In the genomic region with DNA sequence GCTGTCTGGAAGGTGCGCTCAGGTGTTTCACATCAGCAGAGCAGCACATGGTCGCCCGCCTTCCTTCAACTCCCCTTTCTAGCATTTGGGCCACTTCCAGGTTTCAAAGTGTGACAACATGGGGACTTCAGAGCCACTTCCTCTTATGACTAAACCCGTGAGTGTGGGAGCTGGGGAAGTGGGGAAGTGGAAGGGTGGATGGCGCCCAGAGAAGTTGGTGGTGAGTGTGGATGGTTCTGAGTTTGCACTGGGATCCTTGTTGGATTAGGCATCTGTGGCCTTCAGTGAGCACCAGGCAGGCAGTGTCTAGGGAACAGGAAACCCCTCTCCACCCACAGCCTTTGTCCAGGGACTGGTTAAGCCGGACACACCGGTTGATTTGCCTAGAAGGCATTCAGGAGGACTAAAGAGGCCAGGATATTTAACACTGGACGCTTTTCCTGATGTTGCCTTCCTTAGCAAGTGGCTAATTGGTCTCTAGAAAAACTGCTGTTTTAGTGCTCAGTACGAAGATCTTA, we compare ENCODE assay signal across 9 mouse cellular contexts. TPM values are rescaled to one million over a fixed set of nuclear protein-coding genes. Genes with fewer than 3 reads are reported as not detected.
DNase-seq lines count a peak whose midpoint lies in the region; ATAC-seq and TF ChIP-seq lines count a peak whose summit lies in the region.
"Had no signal": no experiment of that assay in that cellular context is flagged by ENCODE, and none has a peak within 500 bp of the region (broad histone marks: within the 10 kb centered on the region; RNA-seq: fewer than 3 reads in every experiment).

No protein-coding gene starts in this region.

- TF ChIP-seq EP300 in heart, adult 2 months (IDR thresholded peaks at IDR 0.05; ENCODE audit: insufficient read depth, low read depth, low read length) = 0 out of 2 replicates have a peak, but pooled peaks have one; percentile 45

- H3K4me1 ChIP-seq in heart, adult 2 months (ENCODE audit: control insufficient read depth, insufficient read depth, low read length) = peaks cover 30% of the 10 kb centered on the region
- H3K4me1 ChIP-seq in heart, embryonic 11.5 days (ENCODE audit: control insufficient read depth, insufficient read depth, low read length) = peaks cover 28% of the 10 kb centered on the region
- peaks cover 11% of the 10 kb centered on the region; the same call in 1 of the 2 replicates for H3K4me1 ChIP-seq in forebrain, embryonic 16.5 days (replicated peaks; ENCODE audit: control insufficient read depth, insufficient read depth, low read length)

- H3K36me3 ChIP-seq in heart, adult 2 months (ENCODE audit: control insufficient read depth, insufficient read depth, low read length) = peaks cover 6% of the 10 kb centered on the region
- H3K36me3 ChIP-seq in heart, embryonic 11.5 days (ENCODE audit: control insufficient read depth, insufficient read depth, low read length) = no peaks in the 10 kb centered on the region
- H3K36me3 ChIP-seq in forebrain, embryonic 16.5 days (ENCODE audit: control insufficient read depth, insufficient read depth) = no peaks in the 10 kb centered on the region

- H3K27ac ChIP-seq in heart, adult 2 months = peak overlapping the region; percentile 72
- no peak overlapping the region for H3K27ac ChIP-seq in heart, embryonic 11.5 days (ENCODE audit: low read depth, low read length)
- H3K27ac ChIP-seq in forebrain, embryonic 16.5 days (ENCODE audit: low read length) = no peak overlapping the region
- H3K27ac ChIP-seq: limb, embryonic 15.5 days had no signal

- TF ChIP-seq POLR2A in heart, adult 2 months (IDR thresholded peaks at IDR 0.05; ENCODE audit: insufficient read depth, low read depth, low read length) = no peak

- ATAC-seq in heart, embryonic 11.5 days (replicated peaks; ENCODE audit: insufficient number of reproducible peaks, low FRiP score, low TSS enrichment) = no peak
- ATAC-seq in hematopoietic stem cell, adult 5-6 weeks (replicated peaks in 1 of 2; ENCODE audit: insufficient read depth in 1 of 2, low FRiP score in 2 of 2, low TSS enrichment in 1 of 2, low read depth in 1 of 2, poor library complexity in 2 of 2, severe bottlenecking in 2 of 2) = peak; percentile 57 to 77; a peak in 3 of 4 replicates
- ATAC-seq in forebrain, embryonic 16.5 days = no peak
- ATAC-seq in CD4-positive, CD25-positive, alpha-beta regulatory T cell, adult 4 months = no peak

- no peak overlapping the region for H3K4me3 ChIP-seq in heart, adult 2 months
- H3K4me3 ChIP-seq in heart, embryonic 11.5 days (ENCODE audit: low read depth, low read length) = no peak overlapping the region
- H3K4me3 ChIP-seq in forebrain, embryonic 16.5 days (replicated peaks; ENCODE audit: low read length) = no peak overlapping the region
- H3K4me3 ChIP-seq: limb, embryonic 15.5 days had no signal

- TF ChIP-seq CTCF in heart, adult 2 months (IDR thresholded peaks at IDR 0.05) = no peak

- no peaks in the 10 kb centered on the region for H3K27me3 ChIP-seq in heart, adult 2 months (ENCODE audit: control insufficient read depth, insufficient read depth, low read length)
- no peaks in the 10 kb centered on the region for H3K27me3 ChIP-seq in heart, embryonic 11.5 days (ENCODE audit: control insufficient read depth, insufficient read depth, low read length)
- H3K27me3 ChIP-seq in forebrain, embryonic 16.5 days (replicated peaks; ENCODE audit: control insufficient read depth, insufficient read depth, low read length) = no peaks in the 10 kb centered on the region
- H3K27me3 ChIP-seq: limb, embryonic 15.5 days had no signal

- intact Hi-C loops in heart, adult 2 months (cut with DNase I) = loop anchor here (1.0 to 5.0 kb wide), 2 partner anchors 53 to 57 kb away; a partner anchor contains a TSS

- peak; percentile 41 to 51 for DNase-seq in heart, adult 2 months
- peak; percentile 20 for DNase-seq in MEL-GATA-1-ER (ENCODE audit: extremely low read depth, low read depth)
- DNase-seq in lung, postnatal 25 days (ENCODE audit: low spot score) = peak; percentile 64
- no peak for DNase-seq in gastrocnemius, postnatal 10 days

- no peak overlapping the region for H3K9ac ChIP-seq in heart, adult 2 months (ENCODE audit: low read depth, low read length)
- no peak overlapping the region for H3K9ac ChIP-seq in heart, embryonic 11.5 days (ENCODE audit: low read depth, low read length)
- H3K9ac ChIP-seq in forebrain, embryonic 16.5 days (replicated peaks; ENCODE audit: low read depth, low read length) = no peak overlapping the region
- H3K9ac ChIP-seq: limb, embryonic 15.5 days had no signal

- no peaks in the 10 kb centered on the region for H3K79me2 ChIP-seq in heart, adult 2 months (replicated peaks; ENCODE audit: control insufficient read depth, insufficient read depth, low read length)

- 49% methylated on average over 9 of the region's 9 CpGs for WGBS in heart, adult 2 months
- 62% methylated on average over 9 of the region's 9 CpGs for WGBS in heart, embryonic 11.5 days (ENCODE audit: insufficient replicate concordance)
- 49% methylated on average over 9 of the region's 9 CpGs for WGBS in forebrain, embryonic 16.5 days

- H3K9me3 ChIP-seq in heart, embryonic 11.5 days (replicated peaks; ENCODE audit: control insufficient read depth, low read length) = no peaks in the 10 kb centered on the region
- no peaks in the 10 kb centered on the region for H3K9me3 ChIP-seq in forebrain, embryonic 16.5 days (ENCODE audit: control insufficient read depth, low read length)
- H3K9me3 ChIP-seq: limb, embryonic 15.5 days had no signal

- H3K4me2 ChIP-seq in heart, embryonic 11.5 days = no peak overlapping the region
- H3K4me2 ChIP-seq in forebrain, embryonic 16.5 days (ENCODE audit: low read length) = no peak overlapping the region
- H3K4me2 ChIP-seq: limb, embryonic 15.5 days had no signal

RNA-seq across cellular contexts. Expression of a gene that starts 53.2 kb away (rescaled TPM):
- total RNA-seq in heart, adult 2 months (2021) = 10 to 100 TPM in 1 of 2 experiments, 1 to 10 TPM in 1; 8.5 to 11.3 TPM
- 3.9 and 5.8 TPM in 2 replicates for polyA plus RNA-seq in heart, adult 2 months (2012; rRNA removed)
- 10.7 and 11.2 TPM in 2 replicates for polyA plus RNA-seq in heart, embryonic 11.5 days (2014; fragmentation: Nextera tagmentation; extraction: Ambion mirVana)
- 0.69 and 1.8 TPM in 2 replicates for total RNA-seq in hematopoietic stem cell, adult 5-6 weeks (2017)
- 10 to 100 TPM; 19.5 to 26.4 TPM for total RNA-seq in gastrocnemius, postnatal 10 days (2021)
- polyA plus RNA-seq in forebrain, embryonic 16.5 days (2015; fragmentation: Nextera tagmentation; extraction: Ambion mirVana) = 5.8 and 7.2 TPM in 2 replicates
- polyA plus RNA-seq in CD4-positive, CD25-positive, alpha-beta regulatory T cell, adult 4 months (2017; shearing (Covaris generic)) = 10 to 100 TPM; 32.1 to 54.1 TPM

Comparison
In these comparisons a context has a peak if more than half of its experiments do, and no peak if none do; other contexts are left out.
1. ATAC-seq: peak in hematopoietic stem cell, adult 5-6 weeks (2 of 2); none in heart, embryonic 11.5 days (single experiment), forebrain, embryonic 16.5 days (single experiment) and CD4-positive, CD25-positive, alpha-beta regulatory T cell, adult 4 months (single experiment).